Mouse (Mus musculus) kidney, embryonic 16.5 days (tissue): Measurements from ENCODE around the gene Madd. TPM values are rescaled to one million over a fixed set of nuclear protein-coding genes. Genes with fewer than 3 reads are reported as not detected.

ENCODE experiments used
- ATAC-seq: fragments of 200-750 bp; cut with Nextera tagmentation; 2 replicates; pipeline ENCODE4 v1.8.0; 2017; ENCODE audit warnings: moderate TSS enrichment; ENCODE audit not compliant: low FRiP score, low TSS enrichment
- H3K27ac ChIP-seq: fragments of 300-500 bp; sonication (generic); 2 replicates; pipeline ENCODE4 v1.5.1; 2014; ENCODE audit warnings: low read length
- H3K27me3 ChIP-seq: fragments of 300-500 bp; sonication (generic); 2 replicates; pipeline ENCODE4 v1.6.1; 2014; ENCODE audit warnings: low read length, control low read depth, mixed read lengths; ENCODE audit not compliant: insufficient read depth
- H3K36me3 ChIP-seq: fragments of 300-500 bp; sonication (generic); 2 replicates; pipeline ENCODE4 v1.6.1; 2014; ENCODE audit warnings: low read length, control low read depth, mixed read lengths; ENCODE audit not compliant: insufficient read depth
- H3K4me1 ChIP-seq: fragments of 300-500 bp; sonication (generic); 2 replicates; pipeline ENCODE4 v1.6.1; 2014; ENCODE audit warnings: low read length, control low read depth, mixed read lengths; ENCODE audit not compliant: insufficient read depth
- H3K4me2 ChIP-seq: fragments of 300-500 bp; sonication (generic); replicated peaks from 2 replicates; pipeline ENCODE4 v1.6.1; 2014; ENCODE audit warnings: low read depth, low read length
- H3K4me3 ChIP-seq: fragments of 300-500 bp; sonication (generic); 2 replicates; pipeline ENCODE4 v1.5.1; 2014; ENCODE audit warnings: mild to moderate bottlenecking, low read length
- H3K9ac ChIP-seq: fragments of 300-500 bp; sonication (generic); replicated peaks from 2 replicates; pipeline ENCODE4 v1.6.1; 2014; ENCODE audit warnings: low read length
- H3K9me3 ChIP-seq: fragments of 300-500 bp; sonication (generic); 2 replicates; pipeline ENCODE4 v1.6.1; 2016; ENCODE audit warnings: low read length, control low read depth
- WGBS: fragments of 180-500 bp; shearing (Covaris S2); extraction: QIAGEN DNeasy Blood & Tissue Kit; methylation state at CpG from one replicate; pipeline ENCODE4 v1.1.7; 2014; 5-methylcytosine and 5-hydroxymethylcytosine counted together
- polyA plus RNA-seq: library from polyadenylated mRNA; unstranded; fragments of >200 nt; fragmentation: Nextera tagmentation; extraction: Ambion mirVana; gene quantifications from 2 replicates; pipeline ENCODE4 v1.2.1, GENCODE M21; 2015

The Madd gene
- polyA plus RNA-seq, 1 experiment from 2014 or later = 10.5 TPM

GRCm38 (mm10) chr2:91090208-91090607 is 93.4 kb downstream of the Madd start:
- ATAC-seq = no peak
- Histone ChIP-seq H3K36me3 (no peaks in the 10 kb centered on the region), H3K27me3 (no peaks in the 10 kb centered on the region), H3K27ac (no peak overlapping the region), H3K4me2 (no peak overlapping the region), H3K9me3 (no peaks in the 10 kb centered on the region), H3K4me3 (no peak overlapping the region), H3K9ac (no peak overlapping the region), H3K4me1 (no peaks in the 10 kb centered on the region)
- WGBS = 76% methylated on average over 6 of the region's 6 CpGs

DNA sequence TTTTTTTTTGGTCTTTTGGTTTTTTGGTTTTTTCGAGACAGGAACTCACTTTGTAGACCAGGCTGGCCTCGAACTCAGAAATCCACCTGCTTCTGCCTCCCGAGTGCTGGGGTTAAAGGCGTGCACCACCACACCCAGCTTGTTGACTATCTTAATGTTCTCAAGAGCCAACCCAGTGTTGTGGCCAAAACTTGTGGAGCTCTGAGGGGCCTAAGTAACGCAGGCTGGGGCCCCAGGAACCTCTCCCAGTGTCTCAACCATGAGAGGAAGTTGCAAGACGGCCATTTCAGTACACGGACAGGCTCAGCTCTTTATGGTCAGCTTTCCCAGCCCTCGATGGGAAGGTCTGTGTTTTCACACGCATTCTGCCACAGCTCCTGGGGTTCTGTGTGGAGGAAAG is 94.7 kb downstream of the Madd start:
- Histone ChIP-seq H3K9me3 (no peaks in the 10 kb centered on the region), H3K4me3 (no peak overlapping the region), H3K27ac (no peak overlapping the region), H3K36me3 (no peaks in the 10 kb centered on the region), H3K27me3 (no peaks in the 10 kb centered on the region), H3K9ac (no peak overlapping the region), H3K4me2 (no peak overlapping the region), H3K4me1 (no peaks in the 10 kb centered on the region)
- WGBS = 77% methylated on average over 9 of the region's 9 CpGs
- ATAC-seq = no peak

DNA sequence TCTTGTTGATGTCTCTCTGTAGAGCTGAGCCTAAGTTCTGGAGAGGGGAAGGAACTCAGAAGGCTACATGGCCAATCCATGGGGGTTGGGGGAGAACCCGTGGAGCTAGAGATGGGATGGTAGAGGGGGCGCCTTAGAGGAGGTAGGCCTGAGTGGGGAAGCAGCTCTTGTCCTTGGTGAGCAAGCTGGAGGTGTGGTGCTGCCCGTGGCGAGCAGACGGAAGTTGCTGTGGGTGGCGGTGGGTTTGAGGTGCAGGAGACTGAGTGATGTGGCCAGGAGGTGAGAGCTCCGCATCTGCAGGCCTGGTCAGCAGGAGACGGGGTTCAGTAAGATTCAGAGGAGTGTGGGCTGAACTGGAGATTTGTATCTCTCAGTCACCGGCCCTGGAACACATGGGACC is 96.2 kb downstream of the Madd start:
- WGBS = 87% methylated on average over 9 of the region's 9 CpGs
- Histone ChIP-seq H3K4me1 (no peaks in the 10 kb centered on the region), H3K4me3 (no peak overlapping the region)

More for the DNA sequence above, 96.2 kb downstream of the Madd start:
- no peak overlapping the region for H3K9ac ChIP-seq
- no peaks in the 10 kb centered on the region for H3K27me3 ChIP-seq
- no peak overlapping the region for H3K4me2 ChIP-seq
- H3K27ac ChIP-seq = no peak overlapping the region
- H3K9me3 ChIP-seq = no peaks in the 10 kb centered on the region
- H3K36me3 ChIP-seq = no peaks in the 10 kb centered on the region
- no peak for ATAC-seq

Other genes starting within 250 kb of the Madd start
- 107 and 109 TPM in 2 replicates for gene Celf1, start 243.5 kb downstream of the Madd start, polyA plus RNA-seq
- gene Rapsn, start 148.2 kb downstream of the Madd start, polyA plus RNA-seq = 2.4 and 3.0 TPM in 2 replicates
- 357 and 361 TPM in 2 replicates for gene Psmc3, start 129.8 kb downstream of the Madd start, polyA plus RNA-seq
- gene Slc39a13, start 113.4 kb downstream of the Madd start, polyA plus RNA-seq = 44.6 and 57.9 TPM in 2 replicates
- 3.3 and 4.2 TPM in 2 replicates for gene Spi1, start 101.4 kb downstream of the Madd start, polyA plus RNA-seq
- gene Mybpc3, start 65.7 kb downstream of the Madd start, polyA plus RNA-seq = 0.30 and 0.44 TPM in 2 replicates
- 3.5 and 4.6 TPM in 2 replicates for gene Nr1h3, start 19.0 kb upstream of the Madd start, polyA plus RNA-seq
- 28.8 and 29.7 TPM in 2 replicates for gene Acp2, start 19.0 kb upstream of the Madd start, polyA plus RNA-seq
- 16.2 and 20.6 TPM in 2 replicates for gene Ddb2, start 53.1 kb upstream of the Madd start, polyA plus RNA-seq
- gene Pacsin3, start 72.1 kb upstream of the Madd start, polyA plus RNA-seq = 47.7 and 49.6 TPM in 2 replicates
- gene Arfgap2, start 81.1 kb upstream of the Madd start, polyA plus RNA-seq = 92.9 and 96.5 TPM in 2 replicates